Mouse (Mus musculus) bone marrow, adult 2 months (tissue): ENCODE data around the gene Ust. TPM values are rescaled to one million over a fixed set of nuclear protein-coding genes. Genes with fewer than 3 reads are reported as not detected.

Source experiments
- H3K27ac ChIP-seq: fragments of 200-500 bp; 2 replicates; pipeline ENCODE4 v1.5.1; 2012; ENCODE audit warnings: low read depth, mild to moderate bottlenecking, control low read depth, inconsistent platforms, low read length; ENCODE audit not compliant: control insufficient read depth, poor library complexity, insufficient read depth
- H3K4me1 ChIP-seq: fragments of 200-500 bp; 2 replicates; pipeline ENCODE4 v1.6.1; 2011; ENCODE audit warnings: low read length; ENCODE audit not compliant: control insufficient read depth, insufficient read depth
- H3K4me3 ChIP-seq: fragments of 200-500 bp; replicated peaks from 2 replicates; pipeline ENCODE3; 2011; ENCODE audit warnings: mild to moderate bottlenecking, low read depth, low read length, control low read depth; ENCODE audit not compliant: control insufficient read depth
- CTCF ChIP-seq: fragments of 200-500 bp; IDR thresholded peaks from 2 replicates; pipeline ENCODE4 v1.5.1; 2011; ENCODE audit warnings: low read length, control low read depth; ENCODE audit not compliant: control insufficient read depth, insufficient read depth
- POLR2A ChIP-seq: fragments of 200-500 bp; IDR thresholded peaks from 2 replicates; pipeline ENCODE4 v1.6.1; 2011; ENCODE audit warnings: low read depth, mild to moderate bottlenecking, control low read depth, low read length, borderline replicate concordance; ENCODE audit not compliant: control insufficient read depth
- WGBS: fragments of 180-500 bp; shearing (Covaris S2); methylation state at CpG from one replicate; pipeline ENCODE4 v1.1.7; 2018; 5-methylcytosine and 5-hydroxymethylcytosine counted together
- polyA plus RNA-seq: library from polyadenylated mRNA; stranded (reverse); fragments of >200 nt; gene quantifications from 2 replicates; pipeline ENCODE4 v1.2.4, GENCODE M21; 2011; ENCODE audit warnings: low replicate concordance; ENCODE audit not compliant: missing spikeins, insufficient read depth, insufficient read length

The Ust gene
- polyA plus RNA-seq, 1 experiment, result 0.47 TPM

DNA sequence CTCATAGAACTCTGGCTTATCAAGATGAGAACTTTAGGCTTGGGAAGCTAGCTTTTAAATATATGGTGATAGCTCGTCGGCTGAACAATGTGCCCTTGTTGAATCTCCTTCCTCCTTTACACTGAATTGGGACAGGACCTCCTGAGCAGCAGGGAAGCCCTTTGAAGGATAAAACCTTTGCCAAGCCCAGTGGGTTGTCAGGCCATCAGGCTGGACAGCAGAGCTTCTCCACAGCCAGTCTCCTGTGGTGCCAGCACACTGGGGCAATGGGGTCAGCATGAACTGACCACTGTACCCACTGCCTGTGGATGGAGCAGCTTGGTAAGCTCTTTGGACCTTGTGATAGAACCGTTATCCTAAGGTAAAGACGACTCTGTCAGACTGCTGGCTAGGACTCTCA is 214.4 kb downstream of the Ust start:
- no peak for TF ChIP-seq CTCF
- 84% methylated on average over 4 of the region's 4 CpGs for WGBS
- no peak overlapping the region for H3K4me3 ChIP-seq
- no peak overlapping the region for H3K27ac ChIP-seq
- no peaks in the 10 kb centered on the region for H3K4me1 ChIP-seq

DNA sequence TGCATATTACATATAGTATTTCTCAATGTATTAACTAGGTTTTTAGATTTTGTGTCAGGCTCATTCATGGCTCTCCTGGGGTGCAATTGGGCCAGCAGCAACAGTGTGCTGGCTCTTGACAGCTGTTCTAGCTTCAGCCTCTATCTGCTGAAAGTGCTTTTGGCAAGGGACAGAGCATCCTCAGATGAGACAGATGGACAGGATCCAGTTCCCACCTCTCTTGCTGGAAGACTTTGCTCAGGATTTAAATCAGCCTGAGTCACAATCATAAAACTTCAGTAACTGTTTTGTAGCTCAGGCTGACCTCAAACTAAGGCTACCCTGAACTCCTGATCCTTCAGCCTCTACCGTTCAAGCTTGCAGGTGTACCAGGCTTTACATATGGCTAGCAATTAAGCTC is 219.5 kb downstream of the Ust start:
- no peak overlapping the region for H3K4me3 ChIP-seq
- TF ChIP-seq CTCF, result no peak
- TF ChIP-seq POLR2A, result no peak
- no peaks in the 10 kb centered on the region for H3K4me1 ChIP-seq
- 84% methylated on average over 1 of the region's 1 CpGs for WGBS
- no peak overlapping the region for H3K27ac ChIP-seq

DNA sequence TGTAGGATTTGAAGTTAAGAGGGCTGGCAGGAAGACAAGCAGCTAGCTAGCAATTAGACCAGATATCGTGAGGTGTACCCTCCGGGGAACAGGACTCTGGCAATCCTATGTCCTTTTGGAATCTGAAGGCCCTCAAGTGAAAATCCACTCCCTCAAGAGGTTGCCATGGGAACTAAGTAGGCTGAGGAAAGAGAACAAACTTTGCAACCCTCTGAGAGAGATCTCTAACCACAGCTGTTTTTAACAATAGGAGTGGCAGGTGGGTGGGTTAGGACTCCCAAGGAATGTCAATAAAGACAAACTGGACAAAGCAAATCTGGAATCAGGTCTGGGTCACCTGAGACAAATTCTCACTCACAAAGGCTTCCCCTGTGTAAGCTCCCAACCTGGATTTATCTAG is 221.4 kb downstream of the Ust start:
- no peak for TF ChIP-seq CTCF
- H3K27ac ChIP-seq, result no peak overlapping the region
- 80% methylated on average over 2 of the region's 2 CpGs for WGBS

DNA sequence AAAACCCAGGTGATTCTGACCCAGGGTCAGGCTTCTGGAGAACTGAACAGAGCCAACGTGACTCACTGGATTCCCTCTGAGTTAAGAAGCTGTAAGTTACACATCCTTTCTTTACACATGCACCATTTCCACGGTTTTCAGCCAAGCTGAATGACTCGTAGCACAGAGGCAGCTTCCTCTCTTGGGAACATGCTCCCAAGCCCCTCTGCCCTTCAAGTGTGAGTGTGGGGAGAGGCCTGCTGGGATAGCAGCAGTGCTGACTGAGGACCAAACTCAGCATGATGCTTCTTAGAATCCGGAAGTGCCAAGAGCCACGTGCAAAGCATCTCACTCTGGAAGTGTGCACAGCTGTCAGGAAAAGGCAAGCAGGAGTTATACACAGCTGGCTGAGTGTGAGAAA is 228.0 kb downstream of the Ust start:
- WGBS, result 76% methylated on average over 5 of the region's 5 CpGs
- H3K4me1 ChIP-seq, result no peaks in the 10 kb centered on the region
- H3K27ac ChIP-seq, result no peak overlapping the region
- H3K4me3 ChIP-seq, result no peak overlapping the region
- TF ChIP-seq CTCF (no peak), POLR2A (no peak)

More for the DNA sequence above, 221.4 kb downstream of the Ust start:
- Histone ChIP-seq H3K4me3 (no peak overlapping the region), H3K4me1 (no peaks in the 10 kb centered on the region)

DNA sequence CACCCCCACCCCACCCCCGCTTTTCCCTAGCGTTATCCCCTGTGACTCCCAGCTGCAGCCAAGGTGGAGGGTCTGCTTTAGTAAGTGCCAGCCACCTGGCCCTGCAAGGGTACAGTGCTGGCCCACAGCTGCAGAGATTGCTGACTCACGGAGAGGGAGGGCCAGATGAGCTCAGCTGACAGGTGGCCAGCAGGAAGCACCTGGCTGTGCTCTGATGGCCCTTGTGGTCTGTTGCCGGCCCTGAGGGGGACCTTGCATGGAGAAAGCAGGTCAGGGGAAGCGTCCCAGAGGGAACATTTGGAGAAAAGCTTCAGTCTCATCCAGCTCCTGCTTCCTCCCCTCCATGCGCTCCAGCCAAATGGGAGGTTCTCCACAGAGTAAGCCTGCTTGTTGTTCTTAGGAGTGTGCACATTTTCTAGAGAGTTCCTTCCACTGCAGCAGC is 231.3 kb downstream of the Ust start:
- no peak overlapping the region for H3K4me3 ChIP-seq
- no peak for TF ChIP-seq POLR2A
- TF ChIP-seq CTCF, result no peak
- H3K4me1 ChIP-seq, result no peaks in the 10 kb centered on the region
- WGBS, result 3% methylated on average over 6 of the region's 6 CpGs
- no peak overlapping the region for H3K27ac ChIP-seq

DNA sequence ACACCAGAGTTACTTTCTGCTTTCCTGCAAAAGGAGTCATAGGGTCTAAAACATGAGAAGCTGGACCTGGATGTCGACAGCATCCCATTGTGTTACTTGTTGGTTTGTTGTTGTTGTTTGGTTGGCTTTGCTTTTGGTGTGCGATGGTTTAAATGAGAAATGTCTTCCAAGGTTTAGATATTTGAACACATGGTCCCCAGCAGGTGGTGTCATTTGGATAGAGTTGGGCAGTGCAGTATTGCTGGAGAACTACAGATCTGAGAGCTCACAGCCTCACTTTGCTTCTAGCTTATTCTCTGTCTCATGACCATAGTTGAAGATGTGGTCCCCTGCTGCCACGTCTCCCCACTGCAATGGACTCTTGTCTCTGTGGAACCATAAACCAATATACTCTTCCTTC is 234.6 kb downstream of the Ust start:
- no peak for TF ChIP-seq POLR2A
- no peak for TF ChIP-seq CTCF
- H3K27ac ChIP-seq, result no peak overlapping the region
- 68% methylated on average over 3 of the region's 3 CpGs for WGBS
- H3K4me3 ChIP-seq, result no peak overlapping the region
- H3K4me1 ChIP-seq, result no peaks in the 10 kb centered on the region

DNA sequence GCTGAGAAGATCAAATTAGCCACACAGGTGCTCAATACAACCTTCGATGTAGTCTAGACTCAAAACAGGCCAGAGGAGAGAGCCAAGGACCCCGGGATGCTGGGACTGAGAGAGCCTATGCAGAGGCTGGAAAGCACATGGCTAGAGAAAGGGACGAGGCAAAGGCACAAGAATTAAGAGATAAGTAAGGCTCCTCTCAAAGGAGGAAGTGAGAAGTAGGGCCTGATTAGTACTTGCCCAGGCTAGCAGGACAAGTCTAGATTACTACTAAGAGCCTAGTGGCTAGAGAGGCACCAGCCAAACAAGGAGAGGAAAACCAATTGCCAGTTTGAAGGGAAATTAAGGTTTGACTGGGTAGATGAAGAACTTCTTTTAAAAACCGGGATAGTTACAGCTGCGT is 241.5 kb downstream of the Ust start:
- WGBS, result 61% methylated on average over 5 of the region's 5 CpGs
- H3K27ac ChIP-seq, result no peak overlapping the region
- H3K4me1 ChIP-seq, result no peaks in the 10 kb centered on the region
- no peak for TF ChIP-seq CTCF
- TF ChIP-seq POLR2A, result no peak
- H3K4me3 ChIP-seq, result no peak overlapping the region

DNA sequence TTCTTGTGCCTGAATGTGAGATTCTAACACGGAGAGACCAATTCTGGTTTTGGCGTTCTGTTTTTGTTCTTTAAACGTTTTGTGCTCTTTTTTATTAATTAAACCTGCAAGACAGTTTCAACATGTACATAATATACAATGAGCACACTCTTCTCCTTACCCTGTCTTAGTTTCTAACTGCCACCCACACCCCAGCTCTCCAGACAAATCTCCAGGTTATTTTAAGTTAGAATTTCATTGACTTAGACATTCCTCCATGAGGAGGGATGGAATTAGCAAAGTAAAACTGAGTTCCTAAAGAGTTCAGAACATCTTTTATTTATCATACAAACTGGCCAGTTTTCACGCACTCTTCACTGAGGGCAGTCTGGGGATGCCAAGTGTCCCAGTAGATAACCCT is 248.9 kb downstream of the Ust start:
- Histone ChIP-seq H3K4me1 (no peaks in the 10 kb centered on the region), H3K27ac (no peak overlapping the region), H3K4me3 (no peak overlapping the region)
- TF ChIP-seq CTCF (no peak), POLR2A (no peak)
- WGBS, result 80% methylated on average over 4 of the region's 4 CpGs

DNA sequence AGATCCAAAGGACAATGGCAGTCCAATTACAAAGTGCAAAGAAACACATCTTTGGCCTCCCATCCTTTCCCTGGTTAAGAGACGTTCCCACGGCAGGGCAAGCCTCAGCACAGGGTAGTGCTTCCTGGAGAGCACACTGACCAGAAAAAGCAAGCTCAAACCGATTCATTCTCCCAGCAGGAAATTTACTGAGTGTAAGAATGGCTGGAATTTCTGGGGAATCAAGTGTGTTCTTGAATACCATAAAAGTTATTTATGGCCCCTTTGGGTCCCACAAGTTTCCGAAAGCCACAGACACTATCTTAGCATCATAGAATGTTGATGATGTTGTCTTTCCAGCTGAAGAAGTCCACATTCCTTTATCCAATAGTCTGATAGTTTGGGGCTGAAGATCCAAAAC is 258.9 kb downstream of the Ust start:
- no peaks in the 10 kb centered on the region for H3K4me1 ChIP-seq
- H3K27ac ChIP-seq, result no peak overlapping the region
- TF ChIP-seq POLR2A (no peak), CTCF (no peak)
- WGBS, result 69% methylated on average over 4 of the region's 4 CpGs
- no peak overlapping the region for H3K4me3 ChIP-seq

DNA sequence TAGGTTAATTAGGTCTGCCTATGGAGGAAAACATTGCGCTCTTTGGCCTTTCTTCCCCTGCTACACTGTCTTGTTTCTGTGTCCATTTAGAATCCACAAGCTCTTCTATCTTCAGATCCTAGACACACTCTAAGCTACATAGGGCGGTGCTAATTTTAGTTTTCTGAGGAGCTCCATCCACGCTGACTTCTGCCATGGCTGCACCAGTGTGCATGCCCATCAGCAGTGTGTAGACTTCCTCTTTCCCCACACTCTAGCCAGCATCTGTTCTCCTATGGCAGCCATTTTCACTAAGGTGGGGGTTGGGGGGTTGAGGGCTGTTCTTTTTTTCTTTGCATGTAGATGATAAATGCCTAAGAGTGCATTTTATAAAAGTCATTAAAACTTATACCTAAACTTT is 268.6 kb downstream of the Ust start:
- Histone ChIP-seq H3K4me1 (no peaks in the 10 kb centered on the region), H3K4me3 (no peak overlapping the region), H3K27ac (no peak overlapping the region)
- WGBS, result 44% methylated on average over 3 of the region's 3 CpGs
- no peak for TF ChIP-seq CTCF
- TF ChIP-seq POLR2A, result no peak
